Mouse (Mus musculus) megakaryocyte progenitor cell, adult 5-6 weeks (primary cell): ENCODE results near the gene Nasp. TPM values are rescaled to one million over a fixed set of nuclear protein-coding genes. Genes with fewer than 3 reads are reported as not detected.

Source experiments
- total RNA-seq, 2 experiments: library from RNA; stranded (forward) in 1 of 2; stranded (reverse) in 1 of 2; fragments of 157-497, 149-512 nt in 1 of 2; fragments of 200-1000 nt in 1 of 2; gene quantifications; 2 replicates each; pipeline versions ENCODE4 v1.2.3 to v1.2.4; 2015 to 2017

Nasp gene
- total RNA-seq, 2 experiments from 2014 or later: 179 to 414 TPM

Other genes starting within 250 kb of the Nasp start
- gene Mast2, start 163.8 kb downstream of the Nasp start, total RNA-seq (2015): 15.2 and 19.6 TPM in 2 replicates
- gene Mast2, start 163.8 kb downstream of the Nasp start, total RNA-seq (2017): 6.4 and 13.6 TPM in 2 replicates
- 8.7 and 8.8 TPM in 2 replicates for gene Ipp, start 120.4 kb downstream of the Nasp start, total RNA-seq (2015)
- 8.5 and 16.3 TPM in 2 replicates for gene Ipp, start 120.4 kb downstream of the Nasp start, total RNA-seq (2017)
- gene Tmem69, start 72.0 kb downstream of the Nasp start, total RNA-seq (2015): 38.6 and 41.1 TPM in 2 replicates
- gene Tmem69, start 72.0 kb downstream of the Nasp start, total RNA-seq (2017): 11.0 and 11.8 TPM in 2 replicates
- gene Gpbp1l1, start 70.3 kb downstream of the Nasp start, total RNA-seq (2015): 80.6 and 90.1 TPM in 2 replicates
- gene Gpbp1l1, start 70.3 kb downstream of the Nasp start, total RNA-seq (2017): 143 and 169 TPM in 2 replicates
- gene Ccdc17, start 31.3 kb downstream of the Nasp start, total RNA-seq (2015): 2.9 and 5.0 TPM in 2 replicates
- gene Ccdc17, start 31.3 kb downstream of the Nasp start, total RNA-seq (2017): 0.91 and 1.4 TPM in 2 replicates
- gene Akr1a1, start 23.7 kb upstream of the Nasp start, total RNA-seq (2015): 370 and 377 TPM in 2 replicates
- gene Akr1a1, start 23.7 kb upstream of the Nasp start, total RNA-seq (2017): 591 and 829 TPM in 2 replicates
- gene Prdx1, start 57.6 kb upstream of the Nasp start, total RNA-seq (2015): 400 and 435 TPM in 2 replicates
- gene Prdx1, start 57.6 kb upstream of the Nasp start, total RNA-seq (2017): 254 and 304 TPM in 2 replicates
- gene Mmachc, start 80.5 kb upstream of the Nasp start, total RNA-seq (2015): 36.9 and 44.9 TPM in 2 replicates
- gene Mmachc, start 80.5 kb upstream of the Nasp start, total RNA-seq (2017): 19.8 and 23.0 TPM in 2 replicates
- 35.5 and 56.1 TPM in 2 replicates for gene Ccdc163, start 80.6 kb upstream of the Nasp start, total RNA-seq (2015)
- gene Ccdc163, start 80.6 kb upstream of the Nasp start, total RNA-seq (2017): 12.0 and 17.6 TPM in 2 replicates
- 9.2 and 12.6 TPM in 2 replicates for gene Tesk2, start 93.0 kb upstream of the Nasp start, total RNA-seq (2015)
- gene Tesk2, start 93.0 kb upstream of the Nasp start, total RNA-seq (2017): 6.7 and 7.1 TPM in 2 replicates
- 17.4 and 18.2 TPM in 2 replicates for gene Toe1, start 179.7 kb upstream of the Nasp start, total RNA-seq (2015)
- gene Toe1, start 179.7 kb upstream of the Nasp start, total RNA-seq (2017): 33.9 and 42.0 TPM in 2 replicates
- 10.7 and 13.3 TPM in 2 replicates for gene Mutyh, start 179.8 kb upstream of the Nasp start, total RNA-seq (2015)
- gene Mutyh, start 179.8 kb upstream of the Nasp start, total RNA-seq (2017): 5.2 and 8.4 TPM in 2 replicates
- gene Hpdl, start 193.8 kb upstream of the Nasp start, total RNA-seq (2015): 0.10 TPM in 1 of 2 replicates, not detected in the other
- gene Hpdl, start 193.8 kb upstream of the Nasp start, total RNA-seq (2017): 0.27 TPM in 1 of 2 replicates, not detected in the other
- gene Zswim5, start 249.4 kb upstream of the Nasp start, total RNA-seq (2015): 0.10 and 0.15 TPM in 2 replicates
- gene Zswim5, start 249.4 kb upstream of the Nasp start, total RNA-seq (2017): 0.03 and 0.12 TPM in 2 replicates